Mouse (Mus musculus) spleen, adult 18-20 months (tissue): ENCODE results near the gene Tmem167b.
"Not testable (repeated sequence)": the region's sequence is repeated elsewhere in the genome, so short reads cannot be mapped to it uniquely, and the experiment has no call there.

ENCODE experiments used
- DNase-seq, 2 experiments: peaks; one replicate each; pipeline ENCODE4 v3.0.0; 2022; ENCODE audit warnings: mixed read lengths in 2 of 2

Tmem167b gene

DNA sequence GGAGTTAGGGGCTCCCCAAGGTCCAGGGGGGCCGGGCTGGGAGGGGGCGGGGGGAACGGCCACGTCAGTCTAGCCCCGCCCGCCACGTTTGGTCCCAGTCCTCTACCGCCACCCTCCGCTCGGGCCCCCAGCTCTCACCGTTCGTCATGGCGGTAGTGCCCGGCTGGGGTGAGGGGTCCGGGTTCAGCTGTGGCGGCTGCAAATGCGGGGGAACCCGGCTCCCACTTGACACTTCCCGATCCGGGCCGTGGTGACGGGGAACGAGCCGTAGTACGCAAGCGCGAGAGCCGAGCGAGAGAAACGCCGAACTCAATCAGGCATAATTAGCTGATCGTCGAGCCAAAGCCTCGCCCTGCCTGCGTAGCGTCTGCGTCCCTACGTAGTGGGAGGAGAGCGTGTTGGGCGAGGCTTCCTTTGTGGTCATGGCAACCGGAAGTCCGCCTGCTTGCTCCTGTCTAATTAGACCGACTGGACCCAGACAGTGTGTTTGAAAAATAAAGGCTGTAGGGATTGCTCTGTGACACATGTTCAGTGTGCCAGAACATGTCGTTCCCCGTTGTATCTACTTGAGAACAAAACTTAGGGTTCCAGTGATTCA lies at the start of gene Tmem167b:
Tmem167b (minus strand) TSS at position 334 of the 598 bp plus-strand sequence.
- peak; percentile 92 to 93 for DNase-seq

DNA sequence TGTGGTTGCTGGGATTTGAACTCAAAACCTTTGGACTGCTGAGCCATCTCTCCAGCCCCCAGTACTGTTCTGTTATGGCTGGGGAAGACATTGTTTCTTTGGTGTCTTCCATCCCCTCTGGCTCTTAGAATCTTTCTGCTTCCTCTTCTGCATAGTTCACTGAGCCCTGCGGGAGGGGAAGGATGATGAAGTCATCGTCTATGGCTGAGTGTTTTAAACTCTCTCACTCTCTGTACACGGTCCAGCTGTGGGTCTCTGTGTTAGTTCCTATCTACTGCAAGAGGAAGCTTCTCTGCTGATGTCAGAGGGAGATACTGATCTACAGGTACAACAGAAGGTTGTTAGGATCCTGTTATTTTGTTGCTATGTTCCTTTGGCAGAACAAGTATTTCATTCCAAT lies 46.6 kb upstream of the Tmem167b start:
- DNase-seq: no peak

DNA sequence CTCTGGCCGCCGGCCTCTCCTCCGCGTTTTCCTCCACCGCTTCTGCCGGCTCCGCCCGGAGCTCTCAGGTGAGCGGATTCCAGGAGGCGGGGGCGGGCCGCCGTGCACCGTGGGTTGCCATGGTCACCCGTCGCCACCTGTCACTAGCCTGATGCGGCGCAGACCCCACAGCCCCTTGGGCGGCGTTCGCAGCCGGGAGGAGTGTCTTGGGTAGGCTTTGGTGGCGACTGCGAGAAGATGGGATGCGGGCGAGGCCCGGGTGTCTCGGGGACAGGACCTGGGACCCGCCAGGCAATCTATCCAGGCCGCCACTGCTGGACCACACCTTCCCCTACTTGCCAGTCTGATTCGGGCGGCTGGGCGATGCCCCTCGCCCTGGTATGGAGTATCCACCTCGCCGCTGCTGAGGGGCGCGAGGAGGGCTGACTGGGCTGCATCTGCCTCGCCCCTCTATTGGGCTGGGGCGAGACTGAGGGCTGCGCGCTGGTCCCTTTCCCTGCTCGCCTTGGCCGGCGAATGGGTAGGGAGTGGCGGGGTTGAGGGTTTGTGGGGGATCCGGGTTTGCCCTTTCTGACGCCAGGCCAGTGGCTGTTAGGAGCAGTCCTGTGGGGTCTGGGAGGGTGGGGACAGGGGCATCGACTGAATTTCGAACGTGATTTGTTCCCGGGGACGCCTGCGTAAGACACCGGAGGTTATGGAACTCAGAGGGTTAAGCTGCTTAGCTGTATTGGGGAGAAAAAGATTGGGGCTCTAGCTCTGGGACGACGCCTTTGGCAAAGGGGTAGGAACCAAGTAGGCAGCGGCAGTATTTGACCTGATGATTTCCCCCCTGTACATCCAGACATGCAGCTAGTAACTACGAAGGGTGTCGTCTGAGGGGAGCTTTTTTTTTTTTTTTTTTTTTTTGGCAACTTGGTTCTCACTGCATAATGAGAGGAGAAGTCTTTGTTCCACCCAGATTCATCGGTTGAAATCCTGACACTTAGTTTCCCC lies 29.6 kb upstream of the Tmem167b start:
- DNase-seq: no peak

DNA sequence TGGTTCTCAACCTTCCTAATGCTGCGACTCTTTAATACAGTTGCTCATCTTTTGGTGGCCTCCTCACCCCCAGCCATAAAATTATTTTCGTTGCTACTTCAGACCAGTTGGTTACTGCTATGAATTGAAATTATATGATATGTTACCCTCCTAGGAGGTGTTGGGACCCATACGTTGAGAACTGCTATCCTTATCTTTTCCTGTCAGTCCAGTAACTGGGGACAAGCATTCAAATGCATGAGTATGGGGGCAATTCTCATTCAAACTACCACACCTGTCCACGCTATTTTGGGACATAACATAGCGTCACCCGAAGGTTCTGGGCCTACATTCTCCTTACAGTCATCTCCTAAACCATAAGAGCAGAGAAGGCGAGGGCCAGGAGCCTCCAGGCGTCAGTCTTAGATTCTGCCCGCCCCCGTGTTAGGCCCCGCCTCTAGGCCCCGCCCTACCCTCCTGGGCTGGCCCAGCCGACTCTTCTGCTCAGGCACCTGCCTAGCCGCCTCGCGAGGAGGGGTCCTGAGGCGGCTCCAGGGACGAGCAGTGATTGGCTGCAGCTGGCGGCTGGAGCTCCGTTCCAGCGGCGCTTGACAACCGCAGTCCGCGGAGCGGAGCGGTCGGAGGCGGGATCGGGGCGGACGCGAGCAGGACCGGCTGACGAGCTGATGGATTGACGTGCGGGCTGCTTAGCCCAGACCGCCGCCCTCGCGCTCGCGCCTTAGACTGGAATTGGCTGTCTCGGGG lies 28.7 kb upstream of the Tmem167b start, which contains the start of gene Wdr47:
Wdr47 (plus strand) TSS at position 494 of the 744 bp plus-strand sequence.
- peak; percentile 94 to 98 for DNase-seq

DNA sequence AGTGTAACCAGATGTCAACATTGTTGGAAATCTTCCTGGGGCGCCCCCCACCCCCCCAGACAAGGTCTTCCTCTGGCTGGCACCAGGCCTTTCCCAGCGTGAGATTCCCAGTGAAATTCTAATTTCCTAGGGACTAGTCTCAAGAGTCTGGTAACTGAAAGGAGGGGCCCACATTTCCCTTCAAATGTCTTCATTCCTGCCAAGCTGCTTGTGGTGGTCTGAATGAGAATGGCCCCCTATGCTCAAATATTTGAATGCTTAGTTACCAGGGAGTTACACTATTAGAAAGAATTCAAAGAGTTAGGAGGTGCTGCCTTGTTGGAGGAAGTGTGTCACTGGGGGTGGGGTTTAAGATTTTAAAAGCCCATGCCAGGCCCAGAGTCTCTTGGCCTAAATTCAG lies 26.2 kb upstream of the Tmem167b start:
- no peak for DNase-seq

DNA sequence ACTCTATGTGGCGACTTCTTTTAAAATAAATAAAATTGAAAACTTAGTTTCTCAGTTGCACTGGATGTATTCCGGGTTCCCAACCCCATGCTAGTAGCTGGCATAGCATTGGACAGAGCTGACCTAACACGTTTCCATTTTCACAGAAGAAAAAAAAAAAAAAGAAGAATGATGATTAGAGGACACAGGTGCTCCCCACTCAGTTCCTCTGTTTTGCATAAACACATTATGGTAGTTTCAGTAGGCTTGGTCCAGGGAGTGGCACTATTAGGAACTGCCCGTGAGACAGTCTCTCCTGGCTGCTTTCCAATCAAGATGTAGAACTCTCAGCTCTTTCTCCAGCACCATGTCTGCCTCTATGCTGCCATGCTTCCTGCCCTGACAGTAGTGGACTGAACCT lies 22.3 kb upstream of the Tmem167b start:
- no peak for DNase-seq

DNA sequence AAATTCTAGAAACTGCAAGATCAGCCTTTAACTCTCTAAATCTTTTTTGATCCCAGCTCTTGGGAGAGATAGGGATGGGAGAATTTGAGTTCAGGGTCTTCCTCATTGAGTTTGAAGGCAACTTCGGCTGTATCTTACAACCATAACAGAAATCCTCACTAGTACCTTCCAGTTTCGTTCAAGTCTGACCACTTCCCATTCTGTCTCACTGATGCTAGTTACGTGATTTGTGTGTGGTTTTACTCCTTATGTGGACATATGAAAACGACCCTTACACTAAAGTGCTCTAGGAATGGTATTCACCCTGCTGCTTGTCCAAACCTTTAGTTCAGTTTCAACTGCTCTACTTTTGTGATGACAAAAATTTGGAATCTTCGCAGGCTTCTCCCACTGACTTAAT lies 11.8 kb upstream of the Tmem167b start:
- no peak for DNase-seq

DNA sequence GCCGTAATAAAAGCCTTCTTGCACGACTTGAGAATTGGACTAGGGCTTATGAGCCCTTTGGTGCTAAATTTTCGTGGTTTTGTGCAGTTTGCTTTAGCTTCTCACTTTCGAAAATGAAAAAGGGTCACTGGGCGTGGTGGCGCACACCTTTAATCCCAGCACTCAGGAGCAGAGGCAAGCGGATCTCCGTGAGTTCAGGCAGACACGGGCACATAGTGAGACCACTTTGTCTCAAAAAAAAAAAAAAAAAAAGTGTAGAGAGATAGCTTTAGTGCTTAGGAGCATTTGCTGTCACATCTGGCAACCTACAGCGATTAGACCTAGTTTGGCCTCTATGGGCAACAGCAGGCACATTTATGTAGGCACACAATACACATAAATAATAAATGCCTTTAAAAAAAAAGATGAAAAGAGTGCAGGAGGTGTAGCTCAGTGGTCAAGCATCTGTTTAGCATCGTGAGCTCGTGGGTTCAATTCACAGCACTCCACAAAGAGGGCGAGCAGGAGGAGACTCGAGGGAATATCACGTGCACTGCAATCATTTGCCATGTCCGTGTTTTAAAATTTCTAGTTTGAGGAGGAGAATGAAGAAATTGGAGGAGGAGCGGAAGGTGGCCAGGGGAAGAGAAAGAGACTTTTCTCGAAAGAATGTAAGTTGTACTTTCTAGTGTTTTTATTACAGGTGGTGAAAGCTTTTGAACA lies 10.2 kb upstream of the Tmem167b start:
- DNase-seq: no peak

DNA sequence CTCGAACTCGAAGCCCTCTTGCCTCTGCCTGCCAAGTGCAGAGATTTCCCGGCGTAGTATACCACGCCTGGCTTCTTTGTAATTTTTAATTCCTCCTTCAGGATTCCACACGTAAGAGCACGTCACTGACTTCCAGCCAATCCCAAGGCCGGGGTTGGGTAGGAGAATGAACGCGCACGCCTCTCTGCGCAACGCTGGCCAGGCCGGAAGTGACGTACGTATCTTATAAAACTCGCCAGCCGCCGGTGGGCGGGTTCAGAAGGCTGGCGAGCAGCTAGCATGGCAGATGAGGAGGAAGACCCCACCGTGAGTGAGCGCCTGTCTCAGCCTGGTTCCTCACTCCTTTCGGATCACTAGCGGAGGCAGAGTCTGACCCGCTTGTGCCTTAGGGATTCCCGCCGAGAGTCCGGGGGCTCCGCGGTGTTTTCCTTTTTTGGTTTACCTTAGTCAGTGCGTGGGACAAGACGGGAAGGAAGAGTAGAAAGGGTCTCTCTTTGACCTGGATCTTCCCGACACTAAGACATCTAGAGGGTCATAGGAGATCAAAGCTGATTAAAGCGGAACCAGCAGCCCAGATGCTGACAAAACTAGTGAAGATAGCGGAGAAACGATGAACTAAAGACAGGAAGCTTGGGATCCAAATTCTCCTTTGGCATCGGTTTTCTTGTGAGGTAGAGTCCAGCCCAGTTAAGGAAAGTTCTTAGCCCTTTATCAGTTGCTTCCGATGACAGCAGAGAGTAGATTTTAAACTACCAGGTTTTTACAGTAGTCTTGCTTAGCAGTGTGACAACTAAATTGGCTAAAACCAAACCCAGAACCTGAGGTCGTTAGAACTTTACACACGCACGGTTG lies 9.4 kb upstream of the Tmem167b start, which contains the start of gene Taf13:
Taf13 (plus strand) TSS at position 256 of the 852 bp plus-strand sequence.
- peak; percentile 92 to 95 for DNase-seq

DNA sequence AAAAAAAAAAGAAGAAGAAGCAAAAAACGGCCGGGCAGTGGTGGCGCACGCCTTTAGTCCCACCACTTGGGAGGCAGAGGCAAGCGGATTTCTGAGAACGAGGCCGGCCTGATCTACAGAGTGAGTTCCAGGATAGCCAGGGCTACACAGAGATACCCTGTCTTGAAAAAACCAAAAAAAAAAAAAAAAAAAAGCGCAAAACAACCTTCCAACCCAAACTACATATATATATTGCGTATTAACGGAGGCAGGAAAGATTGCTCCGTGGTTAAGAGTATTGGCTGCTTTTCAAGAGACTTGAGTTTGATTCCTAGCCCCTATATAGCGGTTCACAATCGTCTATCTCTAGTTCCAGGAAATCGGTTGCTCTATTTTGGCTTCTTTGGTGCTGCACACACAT lies 8.5 kb upstream of the Tmem167b start:
- no peak for DNase-seq

DNA sequence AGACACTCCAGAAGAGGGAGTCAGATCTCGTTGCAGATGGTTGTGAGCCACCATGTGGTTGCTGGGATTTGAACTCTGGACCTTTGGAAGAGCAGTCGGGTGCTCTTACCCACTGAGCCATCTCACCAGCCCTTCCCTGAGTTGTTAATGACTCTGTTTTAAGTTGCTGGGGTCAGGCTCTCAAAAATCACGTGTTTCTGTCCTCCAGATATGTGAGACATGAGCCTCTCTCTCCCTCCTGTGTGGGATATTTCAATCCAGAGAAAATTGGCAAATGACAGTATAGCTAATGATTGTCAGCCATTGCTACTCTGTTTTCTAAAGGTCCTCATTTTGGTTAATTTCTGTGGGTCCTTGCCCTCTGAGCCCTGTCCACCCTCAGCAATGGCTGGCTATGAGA lies 7.4 kb upstream of the Tmem167b start:
- not testable (repeated sequence) for DNase-seq

DNA sequence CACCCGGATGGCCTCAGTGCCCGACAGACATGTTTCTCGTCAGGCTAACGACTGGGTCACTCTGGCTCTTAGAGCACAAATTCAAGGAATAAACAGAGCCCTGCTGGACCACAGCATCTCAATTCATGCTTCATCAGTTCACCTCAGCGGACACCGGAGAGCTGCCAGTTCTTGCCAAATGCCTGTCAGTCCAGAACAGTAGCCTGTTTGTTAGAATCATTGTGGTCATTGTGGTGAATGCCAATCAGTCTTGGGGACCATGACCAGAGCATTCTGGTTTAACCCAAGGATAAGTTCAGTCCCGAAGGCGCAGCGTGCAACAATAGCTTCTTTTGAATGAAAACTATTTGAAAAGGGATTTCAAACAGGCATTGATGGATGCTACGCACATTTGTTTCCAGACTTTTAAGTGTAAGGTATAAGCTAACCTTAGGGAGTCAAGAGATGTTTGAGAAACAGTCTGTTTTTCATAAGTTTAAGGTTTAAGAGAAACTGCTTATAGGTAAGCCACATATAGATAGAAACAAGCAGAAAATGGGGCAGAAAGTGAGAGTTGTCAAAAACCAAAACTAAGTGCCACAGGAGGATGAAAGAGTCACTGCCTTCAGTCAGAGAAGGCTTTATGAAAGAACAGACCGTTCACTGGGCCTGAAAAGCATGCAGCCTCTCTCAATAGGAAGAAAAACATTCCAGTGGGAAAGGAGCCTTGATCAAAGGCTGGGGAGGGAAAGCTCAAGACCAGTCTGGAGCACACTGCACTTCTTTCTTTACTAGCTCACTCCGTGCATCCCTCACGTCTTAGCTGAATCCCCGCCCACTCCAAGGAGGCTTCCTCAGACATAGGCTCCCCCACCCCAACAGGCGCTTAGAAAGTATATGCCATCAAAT lies 6.0 kb upstream of the Tmem167b start:
- DNase-seq: no peak

DNA sequence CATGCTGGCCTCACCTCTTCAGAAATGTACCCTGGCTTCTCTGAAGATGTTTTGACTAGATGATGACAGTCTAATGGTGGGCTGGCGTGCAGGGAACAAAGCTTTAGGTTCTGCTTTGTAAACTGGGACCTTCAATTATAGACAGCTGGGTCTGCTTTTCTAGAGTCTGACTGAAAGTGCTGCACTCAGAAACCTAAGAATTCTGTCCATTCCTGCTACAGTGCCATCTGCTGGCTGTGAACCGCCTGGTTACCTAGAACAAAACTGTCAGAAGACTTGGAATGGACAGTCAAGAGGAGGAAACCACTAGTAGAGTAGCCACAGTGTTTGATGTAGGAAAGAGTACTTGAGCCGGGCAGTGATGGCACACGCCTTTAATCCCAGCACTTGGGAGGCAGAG lies 1.0 kb upstream of the Tmem167b start:
- DNase-seq: peak; percentile 62 to 79

DNA sequence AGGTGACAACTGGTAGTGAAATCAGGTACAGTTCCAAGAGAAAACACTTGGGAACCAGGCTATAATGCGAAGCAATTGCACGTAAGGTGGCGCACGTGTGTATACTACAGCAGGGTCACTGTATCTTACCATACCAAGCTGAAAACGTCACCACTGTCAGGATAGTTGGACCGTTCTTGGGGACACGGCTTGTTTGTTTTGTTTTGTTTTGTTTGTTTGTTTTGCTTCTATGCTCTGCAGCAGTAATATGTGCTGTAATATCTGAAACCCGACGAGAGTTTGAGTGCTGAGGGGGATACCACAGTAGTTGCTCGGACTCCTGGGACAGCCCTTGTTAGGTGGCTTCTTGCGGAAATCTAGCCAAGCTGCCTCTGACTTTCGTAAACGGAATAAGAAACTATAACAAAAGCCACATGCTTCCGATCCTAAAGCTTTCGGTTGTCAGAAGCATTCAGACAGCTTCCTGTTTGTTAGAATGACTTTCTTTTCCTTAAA lies 558 bp upstream of the Tmem167b start:
- peak; percentile 10 to 38 for DNase-seq

DNA sequence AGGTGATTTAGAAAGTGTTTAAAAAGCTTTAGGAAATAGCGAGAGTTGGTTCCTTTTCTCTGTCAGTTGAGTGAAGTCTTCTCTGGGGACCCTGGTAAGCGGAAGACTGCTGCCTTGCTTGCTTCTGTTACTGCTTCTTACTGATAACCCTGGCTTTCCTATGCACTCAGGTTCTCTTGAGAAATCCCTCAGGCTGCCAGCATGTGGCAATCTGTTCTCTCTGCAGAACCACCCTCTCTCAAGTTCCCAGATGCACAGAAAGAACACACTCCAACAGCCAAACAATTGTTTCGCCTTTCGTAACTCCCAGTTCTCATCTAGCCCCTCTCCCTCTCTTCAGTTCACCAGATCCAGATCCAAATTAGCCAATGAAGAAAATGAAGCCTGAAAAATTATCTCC lies 4.4 kb downstream of the Tmem167b start:
- no peak for DNase-seq

DNA sequence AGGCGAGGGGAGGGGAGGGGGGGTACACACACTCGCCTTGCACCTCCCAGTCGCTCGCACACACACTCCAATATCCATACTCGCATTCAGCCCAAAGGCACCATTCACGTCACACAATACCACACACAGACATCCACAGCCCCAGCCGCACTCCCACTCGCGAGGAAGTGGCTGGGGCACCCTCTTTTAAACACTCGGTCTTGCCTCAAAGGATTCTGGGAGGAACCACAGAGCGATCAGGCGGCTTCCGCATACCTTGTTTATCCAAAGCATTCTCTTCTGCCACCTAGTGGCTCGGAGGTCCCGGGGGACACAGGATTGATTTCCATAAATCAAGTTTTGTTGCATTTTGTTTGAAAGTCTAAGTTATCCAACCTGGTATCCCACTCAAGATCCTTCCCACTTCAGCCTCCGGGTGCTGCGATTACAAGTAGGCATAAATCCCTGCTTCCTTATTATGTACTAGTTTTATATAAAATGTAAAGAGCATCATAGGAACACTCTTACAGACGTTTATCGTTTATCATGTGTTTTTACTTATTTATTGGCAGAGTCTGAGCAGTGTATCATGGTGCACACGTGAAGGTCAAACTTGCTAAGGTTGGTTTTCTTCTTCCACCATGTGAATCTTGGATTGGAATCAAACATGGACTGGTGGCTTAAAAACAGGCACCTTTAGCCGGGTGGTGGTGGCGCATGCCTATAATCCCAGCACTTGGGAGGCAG lies 7.5 kb downstream of the Tmem167b start:
- peak; percentile 84 to 91 for DNase-seq

DNA sequence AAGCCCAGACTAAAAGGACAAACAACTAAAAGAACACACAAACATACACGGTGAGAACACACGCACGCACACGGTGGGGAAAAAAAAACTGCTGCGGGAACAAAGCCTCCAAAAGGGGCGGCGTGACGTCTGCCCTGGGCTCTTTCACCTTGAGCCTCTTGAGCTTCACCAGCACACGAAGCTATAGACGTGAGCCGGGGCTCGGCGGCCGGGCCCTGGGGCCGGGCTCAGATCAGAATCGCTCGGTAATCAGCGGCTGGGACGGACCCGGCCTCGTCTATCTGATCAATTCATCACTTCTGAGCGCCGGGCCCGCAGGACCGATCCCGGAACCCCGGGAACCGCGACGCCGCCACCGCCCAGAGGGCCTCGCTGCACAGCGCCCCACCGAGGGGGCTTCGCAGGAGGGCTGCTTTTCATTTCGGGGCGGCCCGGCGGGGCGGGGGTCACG lies 8.1 kb downstream of the Tmem167b start:
- no peak for DNase-seq

DNA sequence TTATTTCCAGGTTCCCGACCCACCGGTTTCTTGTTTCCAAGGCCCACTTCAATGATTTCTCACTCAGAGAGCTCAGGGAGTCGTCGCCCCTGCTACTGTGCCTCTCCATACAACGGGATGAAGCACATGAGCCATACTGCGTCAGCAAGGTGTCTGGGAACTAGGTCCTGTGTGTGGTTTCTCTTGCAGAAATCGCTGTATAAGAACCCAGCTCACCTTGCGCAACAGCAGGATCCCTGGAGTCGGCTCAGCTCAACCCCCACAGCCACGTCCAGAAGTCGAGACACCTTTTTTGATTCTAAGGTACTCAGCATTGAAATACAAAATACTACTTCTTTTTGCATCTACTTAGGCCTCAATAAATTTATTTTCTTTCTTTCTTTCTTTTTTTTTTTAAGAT lies 20.0 kb downstream of the Tmem167b start:
- no peak for DNase-seq

DNA sequence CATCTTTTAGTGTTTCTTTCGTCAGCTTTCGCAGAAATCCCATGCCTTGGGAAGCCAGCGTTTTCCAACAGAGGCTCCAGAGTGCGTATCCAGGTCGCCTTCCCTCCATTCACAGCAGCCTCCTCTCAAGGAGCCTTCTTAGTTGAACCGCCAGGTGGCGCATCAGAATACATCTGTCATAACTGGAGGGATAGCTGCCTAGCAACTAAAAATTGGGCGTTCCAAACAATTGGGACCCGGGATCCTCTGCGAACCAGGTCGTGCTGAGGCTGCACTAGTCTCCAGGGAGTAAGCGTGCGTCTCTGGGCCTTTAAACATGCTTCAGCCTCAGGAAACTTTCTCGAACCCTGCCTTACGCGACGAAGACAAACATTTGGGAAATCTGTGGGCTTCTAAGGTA lies 25.0 kb downstream of the Tmem167b start:
- peak; percentile 50 to 74 for DNase-seq
